Mouse (Mus musculus) CH12.LX (cell line): ENCODE results near the gene Med15. TPM values are rescaled to one million over a fixed set of nuclear protein-coding genes. Genes with fewer than 3 reads are reported as not detected.

Experiments
- DNase-seq: peaks from one replicate; pipeline ENCODE4 v3.0.0-alpha.2; 2013; ENCODE audit errors: extremely low read depth
- H3K27ac ChIP-seq: 2 replicates; pipeline ENCODE4 v1.5.1; 2012; ENCODE audit warnings: low read depth, mild to moderate bottlenecking, control low read depth, moderate library complexity; ENCODE audit not compliant: insufficient read depth
- H3K27me3 ChIP-seq: replicated peaks from 2 replicates; pipeline ENCODE3; 2012; ENCODE audit warnings: inconsistent platforms
- H3K36me3 ChIP-seq, 2 experiments: replicated peaks in 1 of 2; 2 replicates each; pipeline versions ENCODE3 to v1.6.1; 2012; ENCODE audit warnings: inconsistent platforms in 1 of 2, low read length in 1 of 2, mild to moderate bottlenecking in 1 of 2, mixed read lengths in 1 of 2, moderate library complexity in 1 of 2; ENCODE audit not compliant: control insufficient read depth in 1 of 2, insufficient read depth in 1 of 2
- H3K4me1 ChIP-seq, 2 experiments: 2 replicates each; pipeline ENCODE4 v1.6.1; 2012; ENCODE audit warnings: inconsistent platforms in 1 of 2, moderate library complexity in 1 of 2; ENCODE audit not compliant: insufficient read depth in 2 of 2, control insufficient read depth in 1 of 2
- H3K4me2 ChIP-seq: 2 replicates; pipeline ENCODE4 v1.6.1; 2012; ENCODE audit warnings: low read depth, mild to moderate bottlenecking, control low read depth; ENCODE audit not compliant: poor library complexity, insufficient read depth, severe bottlenecking
- H3K4me3 ChIP-seq, 3 experiments: fragments of 150-350 bp in 1 of 3; sonication (generic) in 1 of 3; replicated peaks in 1 of 3; 2 replicates each; pipeline versions ENCODE3 to v1.5.1; 2011 to 2012; ENCODE audit warnings: low read depth in 2 of 3, low read length in 2 of 3, mild to moderate bottlenecking in 2 of 3, moderate library complexity in 2 of 3, control low read depth in 1 of 3, improper control_type of control experiment in 1 of 3, inconsistent platforms in 1 of 3, mixed read lengths in 1 of 3; ENCODE audit not compliant: poor library complexity in 1 of 3
- H3K79me2 ChIP-seq: replicated peaks from 2 replicates; pipeline ENCODE4 v1.6.1; 2012; ENCODE audit warnings: mild to moderate bottlenecking, moderate library complexity; ENCODE audit not compliant: control insufficient read depth, poor library complexity, insufficient read depth, severe bottlenecking; ENCODE audit errors: extremely low read depth
- H3K9ac ChIP-seq: 2 replicates; pipeline ENCODE4 v1.6.1; 2012; ENCODE audit warnings: low read depth, mild to moderate bottlenecking, control low read depth, moderate library complexity; ENCODE audit not compliant: insufficient read depth
- H3K9me3 ChIP-seq: replicated peaks from 2 replicates; pipeline ENCODE3; 2012; ENCODE audit warnings: low read length, inconsistent platforms, mixed read lengths
- CHD1 ChIP-seq: IDR thresholded peaks from 2 replicates; pipeline ENCODE4 v1.6.1; 2012; ENCODE audit warnings: low read depth, low read length, improper control_type of control experiment, inconsistent platforms
- CTCF ChIP-seq, 2 experiments: IDR thresholded peaks in 1 of 2; conservative IDR thresholded peaks in 1 of 2; 2 replicates each; pipeline ENCODE4 v1.5.1; 2011 to 2012; ENCODE audit warnings: low read depth in 2 of 2, low read length in 2 of 2, improper control_type of control experiment in 1 of 2, inconsistent platforms in 1 of 2, mild to moderate bottlenecking in 1 of 2, moderate library complexity in 1 of 2
- ELF1 ChIP-seq: IDR thresholded peaks from 2 replicates; pipeline ENCODE4 v1.6.1; 2014; ENCODE audit warnings: low read depth, mild to moderate bottlenecking, inconsistent platforms, low read length, improper control_type of control experiment
- GABPA ChIP-seq: IDR thresholded peaks from 2 replicates; pipeline ENCODE4 v1.6.1; 2012; ENCODE audit warnings: low read depth, low read length, improper control_type of control experiment, inconsistent platforms; ENCODE audit not compliant: insufficient replicate concordance
- HCFC1 ChIP-seq: IDR thresholded peaks from 2 replicates; pipeline ENCODE4 v1.6.1; 2012; ENCODE audit warnings: low read depth, mild to moderate bottlenecking, inconsistent platforms, low read length, improper control_type of control experiment
- MAFK ChIP-seq: IDR thresholded peaks from 2 replicates; pipeline ENCODE4 v1.6.1; 2011; ENCODE audit warnings: low read length, improper control_type of control experiment; ENCODE audit not compliant: insufficient replicate concordance
- MXI1 ChIP-seq: IDR thresholded peaks from 2 replicates; pipeline ENCODE4 v1.6.1; 2011; ENCODE audit warnings: mild to moderate bottlenecking, low read depth, low read length, improper control_type of control experiment
- PAX5 ChIP-seq: IDR thresholded peaks from 2 replicates; pipeline ENCODE4 v1.6.1; 2012; ENCODE audit warnings: low read length, inconsistent platforms, mixed read lengths
- POLR2A ChIP-seq: IDR thresholded peaks from 2 replicates; pipeline ENCODE4 v1.6.1; 2011; ENCODE audit warnings: low read depth, mild to moderate bottlenecking, improper control_type of control experiment, low read length
- SIN3A ChIP-seq: IDR thresholded peaks from 2 replicates; pipeline ENCODE4 v1.6.1; 2012; ENCODE audit warnings: low read length, improper control_type of control experiment, inconsistent platforms
- SMC3 ChIP-seq: IDR thresholded peaks from 2 replicates; pipeline ENCODE4 v1.6.1; 2011; ENCODE audit warnings: low read depth, low read length, improper control_type of control experiment
- TBP ChIP-seq: conservative IDR thresholded peaks from 2 replicates; pipeline ENCODE4 v1.6.1; 2011; ENCODE audit warnings: low read depth, low read length, improper control_type of control experiment
- TCF12 ChIP-seq: IDR thresholded peaks from 2 replicates; pipeline ENCODE4 v1.6.1; 2014; ENCODE audit warnings: low read depth, mild to moderate bottlenecking, inconsistent platforms, low read length, improper control_type of control experiment
- USF1 ChIP-seq: IDR thresholded peaks from 2 replicates; pipeline ENCODE4 v1.6.1; 2014; ENCODE audit warnings: low read depth, mild to moderate bottlenecking, inconsistent platforms, low read length, improper control_type of control experiment
- ZC3H11A ChIP-seq: IDR thresholded peaks from 2 replicates; pipeline ENCODE4 v1.6.1; 2012; ENCODE audit warnings: low read depth, mild to moderate bottlenecking, inconsistent platforms, low read length, improper control_type of control experiment
- ZMIZ1 ChIP-seq: IDR thresholded peaks from 2 replicates; pipeline ENCODE4 v1.6.1; 2012; ENCODE audit warnings: low read depth, mild to moderate bottlenecking, inconsistent platforms, low read length, improper control_type of control experiment
- dilution Hi-C: fragments of 300-500 bp; cut with MboI; formaldehyde crosslinking; loops from 2 replicates; pipeline ENCODE4 v1.14.3; 2020; ENCODE audit warnings: low sequenced_read_pairs; ENCODE audit not compliant: extremely low pct_unique_long_range_greater_than_20kb, extremely low pct_ligation_motif_present
- in situ Hi-C: fragments of 300-500 bp; cut with MboI; formaldehyde crosslinking; loops from 3 replicates; pipeline ENCODE4 v1.14.3; 2019; ENCODE audit warnings: low sequenced_read_pairs, low pct_ligation_motif_present, low pct_unique_long_range_greater_than_20kb, mixed read lengths
- polyA plus RNA-seq: library from polyadenylated mRNA; unstranded; fragments of >175 nt; gene quantifications from 2 replicates; pipeline ENCODE4 v1.2.1, GENCODE M21; 2012; ENCODE audit warnings: low read depth; ENCODE audit not compliant: insufficient read length
- total RNA-seq, 2 experiments: library from RNA; depleted of rRNA; stranded (reverse); fragments of 300-350 nt in 1 of 2; fragments of >200 nt in 1 of 2; gene quantifications; 2 replicates each; pipeline ENCODE4 v1.2.3; 2012 to 2014

The Med15 gene
- total and polyA plus RNA-seq, 3 experiments = 20.1 to 78.1 (median 42.6) TPM

DNA sequence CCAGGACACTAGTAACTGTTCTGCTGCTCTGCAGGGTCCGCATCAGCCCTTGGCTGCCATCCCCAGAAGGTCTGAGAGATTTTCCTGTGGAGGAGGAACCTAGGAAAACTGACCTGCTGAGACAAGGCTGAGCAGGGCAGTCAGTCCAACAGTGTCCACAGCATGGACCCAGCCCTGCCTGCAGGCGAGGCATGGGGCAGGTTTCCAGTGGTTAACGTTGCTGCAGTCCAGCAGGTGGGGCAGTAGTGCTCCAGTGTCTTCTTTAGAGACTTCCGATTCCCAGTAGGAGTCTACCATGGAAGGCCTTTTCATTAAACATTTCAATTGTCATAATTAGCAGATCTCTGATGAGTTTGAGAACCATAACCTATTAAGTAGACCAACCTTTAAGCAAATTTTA, 10.6 kb upstream of the Med15 start:
- in situ Hi-C loops = no loop called here
- no peaks in the 10 kb centered on the region for H3K36me3 ChIP-seq
- dilution Hi-C loops = no loop called here
- DNase-seq = no peak
- no peak overlapping the region for H3K27ac ChIP-seq
- H3K4me3 ChIP-seq = no peak overlapping the region
- no peak overlapping the region for H3K9ac ChIP-seq
- TF ChIP-seq SMC3 = peak; percentile 26
- no peak for TF ChIP-seq USF1
- TF ChIP-seq GABPA = no peak
- no peak for TF ChIP-seq HCFC1
- TF ChIP-seq CTCF (conservative IDR thresholded peaks at IDR 0.05 in 1 of 2, IDR thresholded peaks at IDR 0.05 in 1 of 2; ENCODE audit: low read depth in 2 of 2, low read length in 2 of 2) = peak in 1 of 2 experiments; percentile 45; a peak in 2 of 4 replicates
- TF ChIP-seq, all 38 proteins: peak for 2
- Histone ChIP-seq H3K27me3 (peaks cover 11% of the 10 kb centered on the region), H3K4me2 (no peak overlapping the region), H3K79me2 (no peaks in the 10 kb centered on the region), H3K9me3 (peaks cover 6% of the 10 kb centered on the region), H3K4me1 (peaks cover 0 to 5% of the 10 kb centered on the region in 2 experiments; a peak in 2 of 4 replicates)

DNA sequence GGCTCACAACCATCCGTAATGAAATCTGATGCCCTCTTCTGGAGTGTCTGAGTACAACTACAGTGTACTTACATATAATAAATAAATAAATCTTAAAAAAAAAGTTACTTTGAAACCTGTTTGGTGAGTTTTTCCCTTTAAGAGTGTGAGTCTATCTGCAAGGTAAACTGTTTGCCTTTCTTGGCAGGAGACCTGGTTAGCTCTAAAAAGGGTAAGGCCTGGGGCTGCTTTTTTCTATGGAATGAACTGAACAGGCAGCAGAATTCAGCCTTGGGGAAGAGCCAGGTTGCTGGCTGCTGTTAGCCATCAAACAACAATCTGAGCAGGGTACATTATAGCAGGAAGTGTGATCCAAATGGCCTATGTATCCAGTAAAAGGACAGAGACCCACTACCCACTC, 10.1 kb upstream of the Med15 start:
- Histone ChIP-seq H3K79me2 (no peaks in the 10 kb centered on the region), H3K9ac (no peak overlapping the region), H3K4me3 (no peak overlapping the region), H3K4me2 (no peak overlapping the region), H3K27ac (no peak overlapping the region), H3K9me3 (peaks cover 6% of the 10 kb centered on the region), H3K4me1 (peaks cover 0 to 5% of the 10 kb centered on the region in 2 experiments; a peak in 2 of 4 replicates), H3K27me3 (peaks cover 12% of the 10 kb centered on the region), H3K36me3 (no peaks in the 10 kb centered on the region)
- dilution Hi-C loops = no loop called here
- in situ Hi-C loops = no loop called here
- no peak for DNase-seq
- TF ChIP-seq USF1 (no peak), TCF12 (no peak), PAX5 (no peak), SIN3A (no peak), CHD1 (no peak), ZMIZ1 (no peak), POLR2A (no peak), TBP (no peak), MXI1 (no peak)

DNA sequence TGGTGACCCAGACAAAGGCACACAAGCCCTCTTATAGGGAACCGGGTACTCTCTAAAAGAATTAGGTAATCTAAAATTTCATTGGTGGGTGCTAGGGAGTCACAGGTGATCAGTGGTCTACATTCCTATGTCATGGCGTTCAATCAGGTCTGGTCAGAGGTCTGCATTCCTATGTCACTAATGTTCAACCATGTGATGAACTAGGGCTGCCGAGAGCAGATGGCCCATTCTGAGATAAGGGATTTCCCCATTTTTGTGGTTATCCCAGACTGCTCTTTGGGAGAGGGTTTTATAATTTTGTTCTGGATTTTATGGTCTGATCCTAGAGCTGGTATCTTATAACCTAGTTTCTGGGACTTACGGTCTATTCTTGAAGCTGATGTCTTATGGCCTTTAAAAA, 7.4 kb upstream of the Med15 start:
- dilution Hi-C loops = no loop called here
- Histone ChIP-seq H3K9ac (no peak overlapping the region), H3K79me2 (no peaks in the 10 kb centered on the region), H3K4me3 (no peak overlapping the region)
- TF ChIP-seq MAFK (no peak), TCF12 (no peak), ZC3H11A (no peak), ELF1 (no peak), ZMIZ1 (no peak)
- TF ChIP-seq, all 38 proteins: peak for 0
- in situ Hi-C loops = no loop called here
- Histone ChIP-seq H3K27ac (no peak overlapping the region), H3K36me3 (no peaks in the 10 kb centered on the region), H3K4me1 (peaks cover 0 to 5% of the 10 kb centered on the region in 2 experiments; a peak in 2 of 4 replicates), H3K4me2 (no peak overlapping the region), H3K9me3 (peaks cover 2% of the 10 kb centered on the region), H3K27me3 (peaks cover 25% of the 10 kb centered on the region)
- no peak for DNase-seq
